Mouse (Mus musculus) cerebellum, postnatal 4 days (tissue): ENCODE measurements at regions not wholly inside any gene's neighbourhood (a gene's known extent, or its start where the extent isn't known, plus 50 kb on each side); places are given as distances from the start of the nearest gene placed in this dataset.
A peak's percentile ranks its signal among the peaks of the same experiment; 100 is the strongest.
"Not testable (repeated sequence)": the region's sequence is repeated elsewhere in the genome, so short reads cannot be mapped to it uniquely, and the experiment has no call there.

ENCODE experiments used
- DNase-seq, 2 experiments: peaks; one replicate each; pipeline ENCODE4 v3.0.0; 2022; ENCODE audit warnings: low spot score in 2 of 2, mixed read lengths in 1 of 2

DNA sequence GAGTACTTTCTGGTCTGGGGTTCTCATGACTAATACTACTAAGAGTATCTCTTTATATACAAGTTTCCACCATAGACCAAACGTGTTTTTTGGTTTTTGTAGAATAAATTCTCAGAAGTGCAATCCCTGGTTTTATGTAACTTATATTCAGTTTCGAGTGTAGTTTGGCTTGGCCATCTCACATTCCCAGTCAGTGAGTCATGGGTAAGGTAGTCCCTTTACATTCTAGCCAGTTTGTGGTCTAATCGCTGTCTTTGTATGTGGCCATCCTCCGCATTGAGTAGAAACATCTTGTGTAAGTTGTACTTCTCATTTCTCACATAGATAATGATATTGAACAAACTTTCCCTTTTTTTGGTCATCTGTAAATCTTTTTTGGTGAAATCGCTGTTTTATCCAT lies 88.3 kb downstream of the Anxa5 start:
- no peak for DNase-seq

DNA sequence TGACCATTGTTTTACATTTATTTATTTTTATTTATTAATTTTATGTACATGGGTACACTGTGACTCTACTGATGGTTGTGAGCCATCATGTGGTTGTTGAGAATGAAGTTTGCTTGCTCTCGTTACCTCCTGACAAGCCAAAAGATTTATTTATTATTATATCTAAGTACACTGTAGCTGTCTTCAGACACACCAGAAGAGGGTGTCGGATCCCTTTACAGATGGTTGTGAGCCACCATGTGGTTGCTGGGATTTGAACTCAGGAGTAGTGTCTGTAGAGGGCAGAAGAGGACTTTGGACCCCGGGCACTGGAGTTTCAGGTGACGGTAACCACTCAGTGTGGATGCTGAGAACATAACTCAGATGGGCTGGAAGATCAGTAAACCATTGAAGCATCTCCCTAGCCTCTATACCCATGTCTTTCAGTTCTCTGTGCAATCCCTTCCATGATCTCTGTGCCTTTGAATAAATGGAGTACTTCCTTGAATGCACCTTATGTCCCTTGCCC lies 92.2 kb downstream of the Anxa5 start:
- no peak for DNase-seq

DNA sequence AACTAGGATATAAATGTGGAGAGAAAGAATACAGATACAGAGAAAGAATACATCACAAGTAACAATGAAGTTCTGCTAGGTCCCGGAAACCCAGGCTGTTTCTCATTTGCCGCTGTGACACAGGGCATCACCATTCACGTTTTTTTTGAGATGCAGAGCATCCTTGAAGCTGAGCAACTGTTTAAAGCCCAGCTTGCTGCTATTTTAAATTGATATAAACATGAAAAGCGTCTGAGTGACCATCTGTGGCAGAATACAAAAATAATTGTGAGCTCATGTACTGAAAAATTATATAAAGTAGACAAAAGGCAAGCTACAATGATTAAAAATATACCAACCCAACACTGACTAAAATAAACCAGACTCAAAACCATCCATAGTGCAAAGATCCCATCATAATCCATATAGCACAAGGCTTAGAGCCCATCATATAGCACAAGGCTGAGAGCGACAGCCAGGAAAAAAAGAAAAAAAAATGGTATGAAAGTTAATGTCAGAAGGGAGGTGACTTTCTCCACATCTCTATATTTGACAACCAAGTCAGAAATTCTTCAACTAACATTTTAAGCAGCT lies 94.0 kb downstream of the Anxa5 start:
- DNase-seq = no peak

DNA sequence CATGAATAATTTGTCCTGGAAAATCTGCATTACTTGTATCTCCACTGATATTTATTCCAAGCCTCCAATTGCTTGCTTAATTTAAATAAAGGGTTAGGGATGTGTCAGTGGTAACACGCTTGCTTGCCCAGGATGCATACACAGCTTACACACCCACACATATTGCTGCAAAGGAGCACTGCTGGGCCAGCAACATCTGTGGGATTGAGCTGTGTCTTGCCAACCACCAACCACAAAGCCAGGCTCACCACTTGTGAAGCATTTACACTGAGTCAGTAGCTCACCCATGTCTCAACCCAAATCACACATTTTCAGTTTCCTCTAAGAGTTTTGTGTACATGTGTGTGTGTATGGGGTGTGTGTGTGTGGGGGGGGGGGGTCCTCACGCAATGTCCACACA lies 100.0 kb downstream of the Anxa5 start:
- DNase-seq = no peak

DNA sequence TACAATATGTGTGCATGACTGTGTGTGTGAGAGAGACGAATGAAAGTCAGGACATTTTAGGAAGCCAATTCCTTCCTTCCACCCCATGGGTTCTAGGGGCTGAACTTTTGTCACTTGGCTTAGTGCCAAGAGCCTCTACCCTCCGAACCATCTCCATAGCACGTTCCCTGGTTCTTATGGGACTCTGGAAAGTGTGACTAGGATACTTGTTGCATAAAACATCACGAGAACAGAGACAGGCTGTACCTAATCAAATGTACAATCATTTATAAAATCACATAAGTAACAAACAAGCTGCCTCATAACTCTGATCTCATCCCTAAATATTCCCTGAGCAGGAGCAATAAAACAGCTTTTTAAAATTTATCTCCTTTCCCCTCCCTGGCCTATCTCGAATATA lies 100.8 kb downstream of the Anxa5 start:
- DNase-seq = no peak

DNA sequence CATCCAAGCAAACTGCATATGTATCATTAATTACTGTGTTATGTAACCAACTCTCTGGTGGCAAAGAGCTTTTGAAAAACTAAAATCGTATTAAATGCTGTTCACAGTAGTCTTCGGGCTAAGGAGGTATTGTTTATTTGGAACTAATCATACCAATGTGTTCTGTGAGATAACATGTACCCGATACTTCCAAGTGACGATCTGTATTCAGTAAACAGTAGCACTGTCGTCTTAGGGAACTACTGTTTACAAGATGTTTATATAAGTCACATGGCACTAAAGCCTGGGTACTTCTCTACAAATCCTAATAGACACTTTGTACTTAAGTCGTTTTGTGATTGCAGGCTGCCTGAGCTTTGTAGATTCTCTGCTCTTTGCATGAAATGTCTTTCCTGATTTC lies 114.8 kb downstream of the Anxa5 start:
- no peak for DNase-seq

DNA sequence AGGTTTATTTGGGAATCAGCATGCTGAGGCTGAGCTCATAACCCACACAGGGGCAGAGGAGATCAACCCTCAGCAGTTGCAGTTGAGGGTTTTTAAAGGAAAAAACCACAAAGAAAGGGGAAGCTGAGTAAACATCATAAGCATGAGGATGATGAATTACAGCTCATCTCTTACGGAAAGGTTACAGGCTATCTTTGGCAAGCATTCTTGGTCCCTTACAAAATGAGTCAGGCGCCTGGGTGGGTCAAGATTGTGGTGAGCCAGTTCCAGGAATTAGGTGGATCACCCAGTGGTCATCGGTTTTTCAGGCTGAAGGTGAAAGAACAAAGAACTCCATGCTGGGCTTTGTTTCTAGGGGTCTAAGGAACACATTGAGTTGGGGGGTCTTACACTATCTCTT lies 121.5 kb downstream of the Anxa5 start:
- DNase-seq = not testable (repeated sequence)

DNA sequence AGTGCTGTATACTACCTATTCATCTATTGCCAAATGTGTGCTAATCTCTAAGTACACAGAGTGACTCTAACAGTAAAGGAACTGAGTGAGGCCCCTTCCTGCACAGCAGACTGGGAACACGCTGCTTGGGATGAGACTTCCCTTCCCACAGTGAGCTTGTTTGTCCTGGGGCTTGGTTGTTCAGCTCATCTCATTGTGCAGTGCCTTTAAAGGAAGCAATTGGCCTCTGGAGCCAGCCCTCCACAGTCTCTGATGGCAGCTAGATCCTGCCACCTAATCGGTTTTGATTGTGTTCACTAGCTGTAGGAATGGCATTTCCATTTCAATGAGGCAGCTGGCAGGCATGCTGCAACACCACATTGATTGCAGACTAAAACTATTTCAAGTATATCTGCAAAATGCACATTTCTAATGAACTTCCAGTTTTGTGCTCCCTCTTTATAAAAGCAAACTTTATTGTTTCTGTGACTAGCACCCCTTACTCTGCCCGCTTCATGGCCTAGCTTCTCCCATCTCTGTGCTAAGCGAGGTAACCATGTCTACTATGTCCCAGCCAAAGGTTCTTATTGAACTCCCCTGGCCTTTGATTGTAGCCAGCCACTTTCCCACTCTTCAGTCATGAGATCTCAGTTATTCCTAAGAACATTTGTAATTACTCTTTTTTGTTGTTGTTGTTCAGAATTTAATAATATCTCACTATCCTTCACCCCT lies 123.5 kb downstream of the Anxa5 start:
- no peak for DNase-seq

DNA sequence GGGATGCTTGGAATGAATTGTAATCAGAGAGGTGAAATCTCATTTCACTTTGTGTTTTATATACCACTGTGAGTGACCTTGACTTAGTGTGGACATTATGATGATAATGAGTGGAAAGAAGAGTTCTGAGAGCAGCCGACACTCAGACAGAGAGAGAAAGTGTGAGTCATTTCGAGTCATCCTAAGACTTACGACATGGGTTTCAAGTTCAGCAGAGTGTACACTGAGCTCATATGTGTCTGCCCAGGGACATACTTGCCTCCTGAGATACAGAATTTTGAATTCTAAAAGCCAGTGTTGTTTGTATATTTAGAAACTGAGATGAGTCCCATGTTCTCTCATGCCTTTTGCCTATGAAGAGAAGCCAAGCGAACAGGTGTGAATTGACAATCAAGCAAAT lies 126.6 kb downstream of the Anxa5 start:
- DNase-seq = no peak

DNA sequence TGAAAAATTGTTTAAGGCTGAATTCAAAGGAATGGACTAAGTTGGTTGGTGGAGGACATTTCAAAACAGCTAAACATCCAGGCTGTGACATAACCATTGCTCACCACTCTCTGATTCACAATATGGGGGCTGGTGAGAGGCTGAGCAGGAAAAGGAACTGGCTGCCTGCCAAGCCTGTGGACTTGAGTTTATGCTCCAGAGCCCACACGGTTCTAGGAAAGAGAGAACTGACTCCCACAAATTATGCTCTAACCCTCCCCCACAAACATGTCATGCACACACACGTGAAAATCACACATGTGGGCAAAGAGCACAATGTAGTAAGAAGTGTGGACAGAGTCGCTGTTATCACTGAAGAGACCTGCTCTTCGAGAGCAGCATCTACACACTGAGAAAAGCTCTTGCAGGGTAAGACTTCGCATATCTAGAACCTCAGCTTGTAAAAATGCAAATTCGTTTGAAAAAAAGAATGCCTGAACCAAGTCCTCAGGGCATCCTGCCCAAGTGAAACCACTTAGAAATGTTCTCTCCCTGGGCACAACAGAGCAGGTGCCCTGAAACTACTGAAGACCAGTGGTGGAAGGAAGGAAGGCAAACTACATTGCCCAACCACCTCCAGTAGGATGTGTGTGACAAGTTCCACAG lies 118.9 kb upstream of the Qrfpr start:
- DNase-seq = no peak

DNA sequence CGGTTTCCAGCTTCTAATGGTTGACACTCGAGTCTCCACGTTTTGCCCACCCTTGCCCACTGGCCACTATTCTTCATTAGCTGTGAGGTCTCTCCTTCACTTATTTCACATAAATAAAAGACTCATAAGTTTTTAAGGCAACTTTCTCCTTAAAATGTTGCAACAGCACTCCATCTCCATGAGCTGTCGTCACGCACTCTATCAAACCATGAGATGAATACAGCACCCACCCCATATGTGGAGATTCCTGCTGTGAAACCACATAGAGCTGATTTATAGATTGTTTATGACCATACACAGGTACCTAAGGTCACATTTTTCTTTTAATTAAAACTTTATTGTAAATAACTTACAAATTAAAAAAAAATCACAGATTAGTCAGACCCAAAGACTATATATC lies 117.5 kb upstream of the Qrfpr start:
- DNase-seq = no peak

DNA sequence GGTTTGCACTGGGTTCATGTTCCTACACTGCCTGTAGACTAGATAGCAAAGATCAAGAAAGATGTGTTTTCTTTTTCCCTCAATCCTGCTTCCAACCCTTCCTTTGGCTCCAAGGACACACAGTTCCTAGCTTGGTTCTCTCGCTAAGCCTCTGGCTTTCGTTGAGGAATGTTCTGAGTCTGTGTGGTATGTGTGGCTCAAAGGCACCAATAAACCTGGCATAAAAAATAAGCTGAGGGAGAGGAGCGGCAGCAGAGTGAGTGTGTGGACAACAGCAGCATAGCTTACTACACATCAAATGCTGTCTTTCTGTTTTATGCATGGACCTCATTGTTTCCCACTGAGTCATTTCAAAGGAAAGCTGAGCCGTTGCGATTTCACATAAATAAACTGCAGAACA lies 112.2 kb upstream of the Qrfpr start:
- DNase-seq = no peak

DNA sequence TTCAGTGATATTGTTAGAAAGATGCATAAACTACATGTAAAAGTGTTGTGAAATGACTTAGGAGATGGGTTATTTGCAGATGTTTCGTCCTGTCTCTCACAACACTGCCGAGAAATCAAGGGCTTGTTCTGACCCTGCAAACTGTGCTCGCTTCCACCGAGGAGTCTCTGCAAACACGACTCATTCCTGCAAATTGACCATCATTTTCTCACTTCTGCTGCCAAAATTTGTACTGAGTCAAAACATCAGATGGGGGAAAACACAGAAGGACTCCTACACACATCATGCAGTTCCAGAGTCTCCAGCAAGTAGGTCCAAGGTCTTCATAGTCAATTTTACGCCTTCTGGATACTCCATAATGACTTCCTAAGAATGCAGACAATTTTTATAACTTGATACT lies 109.9 kb upstream of the Qrfpr start:
- no peak for DNase-seq

DNA sequence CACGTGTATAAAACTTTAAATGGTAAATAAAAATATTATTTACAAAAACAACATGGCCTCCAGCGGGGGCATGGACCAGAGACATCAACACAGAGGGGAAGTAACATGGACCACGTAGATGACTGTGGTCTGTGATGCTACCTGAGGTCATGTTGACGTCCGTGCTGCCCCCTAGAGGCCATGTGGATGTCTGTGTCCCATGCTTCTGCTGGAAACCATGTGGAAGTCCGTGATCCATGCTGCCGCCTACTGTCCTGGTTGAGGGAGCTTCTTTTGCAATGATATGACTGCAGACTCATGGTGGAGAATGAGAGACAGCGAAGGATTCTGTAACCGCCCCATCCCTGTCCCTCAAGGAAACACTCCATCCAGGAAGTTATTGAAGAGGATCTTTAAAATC lies 108.5 kb upstream of the Qrfpr start:
- DNase-seq = peak; percentile 25 to 38

DNA sequence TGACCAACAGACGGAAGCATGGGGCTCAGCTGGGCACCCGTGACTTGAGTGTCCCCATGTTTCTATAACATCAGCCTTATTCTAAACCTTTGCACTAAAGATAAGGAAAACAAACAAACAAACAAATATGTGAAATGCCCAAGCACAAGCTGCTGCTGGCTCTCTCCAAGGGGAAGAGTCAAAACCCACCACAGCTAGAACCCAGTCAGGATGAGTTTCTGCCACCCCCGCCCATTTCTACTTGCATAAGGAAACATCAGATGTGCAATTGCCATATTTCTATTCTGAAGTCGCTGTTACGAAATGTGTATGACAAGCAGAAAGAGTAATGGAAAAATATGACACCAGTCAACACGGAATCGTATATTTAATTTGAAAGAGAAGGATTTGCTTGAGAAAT lies 107.5 kb upstream of the Qrfpr start:
- DNase-seq = no peak

DNA sequence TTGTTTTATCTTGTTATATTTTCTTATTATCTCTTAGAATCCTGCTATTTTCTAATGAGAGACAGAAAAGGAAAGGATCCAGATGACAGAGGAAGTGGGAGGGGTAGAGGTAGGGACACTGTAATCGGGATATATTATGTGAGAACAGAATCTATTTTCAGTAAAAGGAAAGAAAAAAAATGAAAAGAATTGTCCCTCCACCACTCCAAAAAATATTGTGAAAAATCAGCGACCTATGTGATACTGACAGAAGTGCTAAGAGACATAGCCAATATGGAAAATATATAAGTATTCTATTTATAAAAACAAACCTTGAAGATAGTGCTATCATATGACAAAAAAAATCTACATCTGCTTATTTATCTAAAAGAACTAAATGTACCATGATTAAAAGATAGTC lies 106.8 kb upstream of the Qrfpr start:
- DNase-seq = no peak

DNA sequence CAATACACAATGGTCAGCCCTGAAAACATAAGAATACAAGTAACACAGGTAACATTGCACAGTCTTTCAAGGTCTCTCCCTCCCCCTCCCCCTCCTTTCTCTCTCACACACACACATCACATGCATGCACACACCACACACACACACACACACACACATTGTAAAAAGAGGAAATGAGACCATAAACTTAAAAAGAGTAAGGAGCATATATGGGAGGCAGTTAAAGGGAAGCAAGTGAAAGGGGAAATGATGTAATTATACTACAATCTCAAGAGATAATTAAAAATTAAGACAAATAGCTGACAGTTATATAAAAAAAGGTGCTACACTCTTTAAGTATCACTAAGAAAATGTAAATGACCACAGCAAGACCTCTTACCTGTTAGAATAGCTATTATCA lies 96.5 kb upstream of the Qrfpr start:
- DNase-seq = no peak

DNA sequence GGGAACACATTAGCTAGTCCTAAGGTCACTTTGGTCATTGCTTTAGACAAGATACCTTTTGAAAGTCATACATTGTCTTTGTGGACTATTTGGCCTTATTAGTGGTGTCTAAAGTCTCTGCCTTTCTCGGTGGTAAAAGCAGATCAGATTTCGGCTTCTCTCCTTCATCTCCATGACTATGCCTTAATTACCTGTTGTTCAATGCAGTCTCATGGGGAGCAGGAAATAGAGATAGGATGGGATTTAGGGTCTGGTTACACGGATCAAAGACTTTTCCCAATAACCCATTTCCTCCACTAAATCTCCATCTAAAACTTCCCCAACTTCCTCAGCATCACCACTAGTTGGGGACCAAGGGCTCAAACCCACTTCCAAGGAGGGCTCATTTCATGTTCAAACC lies 89.2 kb upstream of the Qrfpr start:
- DNase-seq = no peak

DNA sequence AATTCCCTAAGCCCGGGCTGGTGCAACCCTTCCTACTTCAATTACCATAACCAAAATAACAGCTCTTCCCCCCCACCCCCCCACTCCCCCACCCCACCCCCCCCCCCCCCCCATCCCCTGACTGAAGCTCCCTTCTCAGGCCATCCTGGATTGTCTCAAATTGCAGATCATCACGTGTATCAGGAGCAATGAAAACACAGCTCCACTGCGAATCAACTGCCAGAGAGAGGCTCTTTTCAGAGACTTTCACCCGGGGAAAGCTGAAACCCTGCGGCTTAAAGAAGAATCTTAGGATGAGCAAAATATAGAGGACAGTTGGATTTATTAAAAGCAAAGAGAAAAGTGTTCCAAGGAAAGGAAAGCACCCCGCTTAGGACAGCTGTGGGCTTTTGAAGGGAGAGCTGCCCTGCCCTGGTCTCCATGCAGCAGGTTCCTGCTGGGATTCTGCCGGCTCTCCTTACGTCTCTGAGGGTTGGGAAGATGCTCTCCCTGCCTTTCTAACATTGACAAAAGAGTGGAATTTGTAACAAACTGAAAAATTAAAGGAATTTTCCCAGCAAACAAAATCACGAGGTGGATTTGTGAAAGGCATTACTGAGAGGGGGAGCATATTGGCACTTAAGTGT lies 88.6 kb upstream of the Qrfpr start:
- no peak for DNase-seq

DNA sequence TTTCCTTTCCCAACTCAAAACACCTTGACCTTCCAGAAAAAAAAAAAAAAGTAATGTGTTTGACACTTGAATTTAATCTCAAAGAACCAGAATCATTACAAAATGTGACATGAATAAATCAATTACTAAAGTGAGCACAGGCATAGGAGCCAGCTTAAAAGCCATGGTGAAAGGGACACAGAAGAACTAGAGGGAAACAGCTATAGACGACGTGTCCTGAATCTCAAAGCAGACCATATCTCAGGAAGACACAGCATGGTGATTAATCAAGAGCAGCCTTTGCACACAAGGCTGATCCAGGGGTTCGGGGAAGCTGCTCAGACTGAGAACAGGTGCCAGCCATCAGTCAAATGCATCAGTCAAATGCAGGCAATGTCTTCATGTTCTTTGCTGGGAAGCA lies 74.7 kb upstream of the Qrfpr start:
- DNase-seq = no peak

DNA sequence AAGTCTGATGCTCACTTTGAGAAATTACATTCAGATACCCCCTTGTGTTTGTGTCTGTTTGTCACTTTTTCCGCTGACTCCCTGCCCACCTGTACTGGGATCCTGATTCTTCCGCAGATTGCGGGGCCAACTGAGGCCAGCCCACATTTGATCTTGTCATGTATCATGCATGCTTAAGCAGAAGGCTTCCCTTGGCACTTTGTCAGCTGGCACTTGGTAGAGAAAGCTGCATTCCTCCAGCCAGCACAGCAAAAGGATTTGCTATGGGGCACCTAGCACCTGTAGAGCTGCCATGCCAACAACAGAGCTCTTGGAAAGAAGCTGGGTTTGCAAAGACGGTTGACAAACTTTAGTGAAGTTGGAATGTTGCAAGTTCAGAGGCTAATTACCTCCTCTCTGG lies 69.9 kb upstream of the Qrfpr start:
- no peak for DNase-seq

DNA sequence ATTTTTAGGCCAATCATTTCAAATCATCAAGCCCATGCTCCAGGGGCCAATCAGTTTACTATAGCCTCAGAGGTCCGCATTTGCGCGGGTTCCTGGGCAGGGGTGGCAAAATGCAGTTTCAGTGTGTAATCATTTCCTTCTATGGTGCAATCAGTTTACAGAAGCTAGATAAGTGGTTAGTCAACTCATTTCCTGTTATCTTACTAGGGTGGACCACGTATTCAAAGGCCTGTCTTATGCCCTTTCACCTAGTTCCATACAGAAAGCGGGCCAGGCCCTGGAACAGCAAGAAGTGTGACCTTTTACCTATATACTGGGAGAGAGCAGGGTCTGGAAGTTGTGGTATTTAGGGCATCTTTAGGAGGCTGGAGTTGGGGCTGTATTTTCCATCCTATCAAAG lies 62.0 kb upstream of the Qrfpr start:
- DNase-seq = no peak

DNA sequence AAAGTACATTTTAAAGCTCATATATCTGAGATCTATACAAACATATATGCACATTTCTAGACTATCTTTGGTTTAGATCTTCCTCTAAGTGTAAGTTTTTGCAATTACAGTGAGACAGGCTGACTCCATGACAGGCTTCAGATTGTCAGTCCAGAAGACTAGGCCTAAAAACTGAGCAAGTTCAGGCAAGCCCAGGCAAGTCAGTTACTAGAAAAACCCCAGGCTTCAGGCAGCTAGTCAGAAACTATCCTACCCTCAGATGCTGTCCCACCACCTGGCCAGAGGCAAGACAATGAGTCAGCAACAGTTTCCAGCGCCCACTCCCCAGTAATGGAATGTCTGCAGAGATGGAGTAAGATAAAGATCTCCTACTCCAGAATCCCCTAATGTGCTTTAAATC lies 53.4 kb upstream of the Qrfpr start:
- DNase-seq = no peak
